Mouse (Mus musculus): ENCODE data around the gene 4931428L18Rik. TPM values are rescaled to one million over a fixed set of nuclear protein-coding genes. Genes with fewer than 3 reads are reported as not detected.
"Not testable (repeated sequence)": the region's sequence is repeated elsewhere in the genome, so short reads cannot be mapped to it uniquely, and the experiment has no call there.

Gene 4931428L18Rik
- polyA plus RNA-seq, 1 experiment from 2014 or later = not detected

GRCm38 (mm10) chr1:31033851-31034534 lies 188.5 kb downstream of the 4931428L18Rik start:
- no peaks in the 10 kb centered on the region for H3K27me3 ChIP-seq (ENCODE audit: insufficient read depth, low read length)
- WGBS = 42% methylated on average over 2 of the region's 2 CpGs
- H3K4me1 ChIP-seq (ENCODE audit: insufficient read depth, low read length) = no peaks in the 10 kb centered on the region
- ATAC-seq (ENCODE audit: low FRiP score, low TSS enrichment) = peak; percentile 96
- H3K4me3 ChIP-seq (ENCODE audit: low read length) = no peak overlapping the region
- H3K36me3 ChIP-seq (ENCODE audit: insufficient read depth, low read length) = no peaks in the 10 kb centered on the region
- no peak overlapping the region for H3K9ac ChIP-seq (replicated peaks; ENCODE audit: low read length)
- no peaks in the 10 kb centered on the region for H3K9me3 ChIP-seq (ENCODE audit: low read length)
- no peak overlapping the region for H3K27ac ChIP-seq (ENCODE audit: low read length)
- H3K4me2 ChIP-seq (replicated peaks; ENCODE audit: low read depth, low read length) = no peak overlapping the region

GRCm38 (mm10) chr1:31032351-31032750 lies 190.1 kb downstream of the 4931428L18Rik start:
- 94% methylated on average over 2 of the region's 2 CpGs for WGBS
- ATAC-seq (ENCODE audit: low FRiP score, low TSS enrichment) = no peak
- no peaks in the 10 kb centered on the region for H3K9me3 ChIP-seq (ENCODE audit: low read length)
- H3K27me3 ChIP-seq (ENCODE audit: insufficient read depth, low read length) = no peaks in the 10 kb centered on the region
- H3K27ac ChIP-seq (ENCODE audit: low read length) = no peak overlapping the region
- no peak overlapping the region for H3K9ac ChIP-seq (replicated peaks; ENCODE audit: low read length)
- H3K4me3 ChIP-seq (ENCODE audit: low read length) = no peak overlapping the region
- H3K4me1 ChIP-seq (ENCODE audit: insufficient read depth, low read length) = no peaks in the 10 kb centered on the region
- no peak overlapping the region for H3K4me2 ChIP-seq (replicated peaks; ENCODE audit: low read depth, low read length)
- H3K36me3 ChIP-seq (ENCODE audit: insufficient read depth, low read length) = no peaks in the 10 kb centered on the region

- no peaks in the 10 kb centered on the region for H3K9me3 ChIP-seq (ENCODE audit: low read length)
- H3K4me2 ChIP-seq (replicated peaks; ENCODE audit: low read depth, low read length) = no peak overlapping the region
- H3K36me3 ChIP-seq (ENCODE audit: insufficient read depth, low read length) = no peaks in the 10 kb centered on the region
- no peak overlapping the region for H3K4me3 ChIP-seq (ENCODE audit: low read length)
- no peaks in the 10 kb centered on the region for H3K27me3 ChIP-seq (ENCODE audit: insufficient read depth, low read length)
- no peak overlapping the region for H3K9ac ChIP-seq (replicated peaks; ENCODE audit: low read length)
- no peaks in the 10 kb centered on the region for H3K4me1 ChIP-seq (ENCODE audit: insufficient read depth, low read length)
- no peak for ATAC-seq (ENCODE audit: low FRiP score, low TSS enrichment)
- H3K27ac ChIP-seq (ENCODE audit: low read length) = no peak overlapping the region
These were observed 199.3 kb downstream of the 4931428L18Rik start for GRCm38 (mm10) chr1:31023173-31023572.

GRCm38 (mm10) chr1:31019283-31019682 lies 203.2 kb downstream of the 4931428L18Rik start:
- Histone ChIP-seq H3K9me3 (ENCODE audit: low read length) (no peaks in the 10 kb centered on the region), H3K36me3 (ENCODE audit: insufficient read depth, low read length) (no peaks in the 10 kb centered on the region), H3K9ac (replicated peaks; ENCODE audit: low read length) (no peak overlapping the region), H3K4me3 (ENCODE audit: low read length) (no peak overlapping the region), H3K27me3 (ENCODE audit: insufficient read depth, low read length) (no peaks in the 10 kb centered on the region), H3K4me1 (ENCODE audit: insufficient read depth, low read length) (no peaks in the 10 kb centered on the region), H3K4me2 (replicated peaks; ENCODE audit: low read depth, low read length) (no peak overlapping the region), H3K27ac (ENCODE audit: low read length) (no peak overlapping the region)
- no peak for ATAC-seq (ENCODE audit: low FRiP score, low TSS enrichment)
- 73% methylated on average over 6 of the region's 6 CpGs for WGBS

- H3K9ac ChIP-seq (replicated peaks; ENCODE audit: low read length) = no peak overlapping the region
- H3K4me3 ChIP-seq (ENCODE audit: low read length) = no peak overlapping the region
- H3K36me3 ChIP-seq (ENCODE audit: insufficient read depth, low read length) = no peaks in the 10 kb centered on the region
- H3K27me3 ChIP-seq (ENCODE audit: insufficient read depth, low read length) = no peaks in the 10 kb centered on the region
- no peak for ATAC-seq (ENCODE audit: low FRiP score, low TSS enrichment)
- no peaks in the 10 kb centered on the region for H3K9me3 ChIP-seq (ENCODE audit: low read length)
- 67% methylated on average over 5 of the region's 5 CpGs for WGBS
- H3K4me1 ChIP-seq (ENCODE audit: insufficient read depth, low read length) = no peaks in the 10 kb centered on the region
- no peak overlapping the region for H3K27ac ChIP-seq (ENCODE audit: low read length)
- no peak overlapping the region for H3K4me2 ChIP-seq (replicated peaks; ENCODE audit: low read depth, low read length)
These were observed 205.1 kb downstream of the 4931428L18Rik start for GRCm38 (mm10) chr1:31017377-31017776.

- Histone ChIP-seq H3K4me3 (ENCODE audit: low read length) (no peak overlapping the region), H3K9me3 (ENCODE audit: low read length) (no peaks in the 10 kb centered on the region), H3K9ac (replicated peaks; ENCODE audit: low read length) (no peak overlapping the region), H3K4me2 (replicated peaks; ENCODE audit: low read depth, low read length) (no peak overlapping the region), H3K27me3 (ENCODE audit: insufficient read depth, low read length) (no peaks in the 10 kb centered on the region), H3K36me3 (ENCODE audit: insufficient read depth, low read length) (no peaks in the 10 kb centered on the region), H3K4me1 (ENCODE audit: insufficient read depth, low read length) (no peaks in the 10 kb centered on the region), H3K27ac (ENCODE audit: low read length) (no peak overlapping the region)
- ATAC-seq (ENCODE audit: low FRiP score, low TSS enrichment) = no peak
- 79% methylated on average over 6 of the region's 6 CpGs for WGBS
These were observed 206.4 kb downstream of the 4931428L18Rik start for GRCm38 (mm10) chr1:31016068-31016467.

GRCm38 (mm10) chr1:31015261-31015660 lies 207.2 kb downstream of the 4931428L18Rik start:
- 39% methylated on average over 2 of the region's 2 CpGs for WGBS
- Histone ChIP-seq H3K4me2 (replicated peaks; ENCODE audit: low read depth, low read length) (no peak overlapping the region), H3K27me3 (ENCODE audit: insufficient read depth, low read length) (no peaks in the 10 kb centered on the region), H3K9ac (replicated peaks; ENCODE audit: low read length) (no peak overlapping the region), H3K4me3 (ENCODE audit: low read length) (no peak overlapping the region), H3K4me1 (ENCODE audit: insufficient read depth, low read length) (no peaks in the 10 kb centered on the region), H3K36me3 (ENCODE audit: insufficient read depth, low read length) (no peaks in the 10 kb centered on the region), H3K27ac (ENCODE audit: low read length) (no peak overlapping the region), H3K9me3 (ENCODE audit: low read length) (no peaks in the 10 kb centered on the region)
- ATAC-seq (ENCODE audit: low FRiP score, low TSS enrichment) = no peak

- not testable (repeated sequence) for H3K36me3 ChIP-seq (ENCODE audit: insufficient read depth, low read length); ATAC-seq (ENCODE audit: low FRiP score, low TSS enrichment); H3K9me3 ChIP-seq (ENCODE audit: low read length); H3K4me1 ChIP-seq (ENCODE audit: insufficient read depth, low read length); H3K27ac ChIP-seq (ENCODE audit: low read length); H3K27me3 ChIP-seq (ENCODE audit: insufficient read depth, low read length); H3K9ac ChIP-seq (replicated peaks; ENCODE audit: low read length); H3K4me2 ChIP-seq (replicated peaks; ENCODE audit: low read depth, low read length); H3K4me3 ChIP-seq (ENCODE audit: low read length)
- 88% methylated on average over 5 of the region's 6 CpGs for WGBS
These were observed 244.6 kb downstream of the 4931428L18Rik start, which contains the start of gene AC153137.1 for GRCm38 (mm10) chr1:30977868-30978267. Gene AC153137.1, minus strand, starts transcription at chr1:30977968.

- not testable (repeated sequence) for H3K4me3 ChIP-seq (ENCODE audit: low read length); H3K4me1 ChIP-seq (ENCODE audit: insufficient read depth, low read length); H3K9me3 ChIP-seq (ENCODE audit: low read length); H3K36me3 ChIP-seq (ENCODE audit: insufficient read depth, low read length); H3K4me2 ChIP-seq (replicated peaks; ENCODE audit: low read depth, low read length); ATAC-seq (ENCODE audit: low FRiP score, low TSS enrichment); H3K9ac ChIP-seq (replicated peaks; ENCODE audit: low read length); H3K27me3 ChIP-seq (ENCODE audit: insufficient read depth, low read length); H3K27ac ChIP-seq (ENCODE audit: low read length)
- 84% methylated on average over 7 of the region's 7 CpGs for WGBS
These were observed 245.2 kb downstream of the 4931428L18Rik start for GRCm38 (mm10) chr1:30977239-30977638.

GRCm38 (mm10) chr1:30951795-30952194 lies 270.7 kb downstream of the 4931428L18Rik start:
- Histone ChIP-seq H3K4me3 (ENCODE audit: low read length) (no peak overlapping the region), H3K27ac (ENCODE audit: low read length) (no peak overlapping the region), H3K4me2 (replicated peaks; ENCODE audit: low read depth, low read length) (no peak overlapping the region), H3K4me1 (ENCODE audit: insufficient read depth, low read length) (peaks cover 13% of the 10 kb centered on the region), H3K36me3 (ENCODE audit: insufficient read depth, low read length) (no peaks in the 10 kb centered on the region), H3K9ac (replicated peaks; ENCODE audit: low read length) (no peak overlapping the region), H3K9me3 (ENCODE audit: low read length) (no peaks in the 10 kb centered on the region), H3K27me3 (ENCODE audit: insufficient read depth, low read length) (no peaks in the 10 kb centered on the region)
- 81% methylated on average over 2 of the region's 2 CpGs for WGBS
- ATAC-seq (ENCODE audit: low FRiP score, low TSS enrichment) = no peak

Measured in kidney, embryonic 16.5 days (tissue).